Mouse (Mus musculus): ENCODE measurements around the gene Ctbs.

Ctbs gene

GRCm38 (mm10) chr3:146499431-146500002 is 49.9 kb downstream of the Ctbs start, which contains the start of the genes Spata1 and Gng5:
Gene Spata1, minus strand, starts transcription at chr3:146499753.
Gene Gng5, plus strand, starts transcription at chr3:146499807.
- DNase-seq = peak; percentile 97

- peak; percentile 80 for DNase-seq
Measured at GRCm38 (mm10) chr3:146500003-146500809, 50.6 kb downstream of the Ctbs start.

GRCm38 (mm10) chr3:146500810-146501201 is 51.2 kb downstream of the Ctbs start:
- no peak for DNase-seq

- DNase-seq = no peak
Measured at GRCm38 (mm10) chr3:146501601-146502123, 52.1 kb downstream of the Ctbs start.

GRCm38 (mm10) chr3:146506711-146507110 is 57.1 kb downstream of the Ctbs start:
- no peak for DNase-seq

Data from thymus, postnatal 4 days (tissue).